Mouse (Mus musculus): ENCODE data around the gene Gm20683.

DNA sequence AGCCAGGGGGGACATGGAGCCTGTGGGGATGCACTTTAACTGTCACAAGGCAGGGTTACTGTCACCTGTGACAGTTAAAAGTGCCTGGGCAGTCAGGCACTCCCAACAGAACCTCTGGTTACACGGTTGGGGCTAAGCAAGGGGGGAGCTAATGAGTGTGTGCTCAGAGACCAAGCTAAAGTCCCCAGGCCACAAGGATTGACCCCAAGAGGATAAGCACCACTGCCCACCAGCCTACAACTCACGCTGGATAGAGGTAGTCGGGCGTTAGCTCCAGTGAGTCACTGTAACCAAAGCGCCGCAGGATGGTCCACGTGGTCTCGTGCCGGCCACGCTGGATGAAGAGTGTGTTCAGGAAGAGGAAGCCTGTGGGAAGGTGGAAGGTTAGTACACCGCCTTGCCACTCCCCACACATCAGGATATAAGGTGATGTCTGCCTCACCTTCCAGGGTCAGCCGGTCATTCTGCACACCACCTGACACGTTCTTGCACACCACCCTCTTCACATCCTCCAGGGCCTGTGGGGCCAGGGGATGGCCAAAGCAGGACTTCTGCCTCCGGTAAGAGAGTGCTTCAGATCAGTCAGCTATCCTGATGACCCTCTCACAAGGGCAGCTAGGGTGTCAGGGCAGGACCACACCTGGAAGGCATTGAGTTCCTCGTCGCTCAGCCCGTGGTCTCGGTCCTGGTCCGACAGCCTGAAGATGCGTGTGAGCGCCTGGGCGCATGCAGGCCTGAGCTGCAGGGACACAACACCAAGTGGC is at the start of gene Gm20683:
- no peak for TF ChIP-seq CTCF (IDR thresholded peaks at IDR 0.05; ENCODE audit: low read depth)
- TF ChIP-seq EP300 (IDR thresholded peaks at IDR 0.05; ENCODE audit: low read depth) = no peak
